Mouse (Mus musculus): ENCODE results near the gene Rhot2. TPM values are rescaled to one million over a fixed set of nuclear protein-coding genes. Genes with fewer than 3 reads are reported as not detected.
A peak's percentile ranks its signal among the peaks of the same experiment; 100 is the strongest.

Gene Rhot2
- polyA plus RNA-seq, 1 experiment from 2014 or later: 17.8 TPM

GRCm38 (mm10) chr17:25806507-25806906 is 38.1 kb downstream of the Rhot2 start:
- 76% methylated on average over 4 of the region's 4 CpGs for WGBS
- Histone ChIP-seq H3K4me3 (replicated peaks) (no peak overlapping the region), H3K9ac (replicated peaks) (no peak overlapping the region), H3K4me2 (no peak overlapping the region), H3K4me1 (peaks cover 44% of the 10 kb centered on the region), H3K27me3 (replicated peaks) (no peaks in the 10 kb centered on the region), H3K27ac (replicated peaks) (no peak overlapping the region), H3K36me3 (no peaks in the 10 kb centered on the region), H3K9me3 (replicated peaks) (no peaks in the 10 kb centered on the region)
- no peak for ATAC-seq (ENCODE audit: low FRiP score)

- WGBS: 4% methylated on average over 10 of the region's 10 CpGs
- peak overlapping the region; percentile 28; the same call in 1 of the 2 replicates for H3K9ac ChIP-seq (replicated peaks)
- peak overlapping the region; percentile 75 for H3K27ac ChIP-seq (replicated peaks)
- H3K36me3 ChIP-seq: no peaks in the 10 kb centered on the region
- H3K4me2 ChIP-seq: peak overlapping the region; percentile 19
- no peak overlapping the region for H3K4me3 ChIP-seq (replicated peaks)
- H3K9me3 ChIP-seq (replicated peaks): no peaks in the 10 kb centered on the region
- peaks cover 23% of the 10 kb centered on the region for H3K4me1 ChIP-seq
- ATAC-seq (ENCODE audit: low FRiP score): peak; percentile 76
- H3K27me3 ChIP-seq (replicated peaks): no peaks in the 10 kb centered on the region
These were observed 41.7 kb downstream of the Rhot2 start for GRCm38 (mm10) chr17:25802825-25803517.

- Histone ChIP-seq H3K27me3 (replicated peaks) (no peaks in the 10 kb centered on the region), H3K4me3 (replicated peaks) (no peak overlapping the region)
These were observed 43.6 kb downstream of the Rhot2 start for GRCm38 (mm10) chr17:25801029-25801428.

GRCm38 (mm10) chr17:25796951-25797369 is 47.7 kb downstream of the Rhot2 start, which contains the start of gene Metrn:
Gene Metrn (minus strand): TSS chr17:25797136.
- Histone ChIP-seq H3K4me2 (peak within 1 kb of the TSS; percentile 96), H3K27ac (replicated peaks) (peak within 1 kb of the TSS; percentile 69), H3K36me3 (no peaks in the 10 kb centered on the region), H3K9me3 (replicated peaks) (no peaks in the 10 kb centered on the region), H3K4me3 (replicated peaks) (peak within 1 kb of the TSS; percentile 57), H3K4me1 (peaks cover 55% of the 10 kb centered on the region), H3K27me3 (replicated peaks) (no peaks in the 10 kb centered on the region), H3K9ac (replicated peaks) (peak within 1 kb of the TSS; percentile 53)
- peak; percentile 54 for ATAC-seq (ENCODE audit: low FRiP score)
- under 1% methylated on average over 35 of the region's 35 CpGs for WGBS

More at GRCm38 (mm10) chr17:25801029-25801428, 43.6 kb downstream of the Rhot2 start:
- H3K9me3 ChIP-seq (replicated peaks): no peaks in the 10 kb centered on the region
- WGBS: 8% methylated on average over 6 of the region's 6 CpGs
- no peak for ATAC-seq (ENCODE audit: low FRiP score)
- H3K9ac ChIP-seq (replicated peaks): no peak overlapping the region
- H3K27ac ChIP-seq (replicated peaks): no peak overlapping the region
- H3K4me2 ChIP-seq: no peak overlapping the region
- no peaks in the 10 kb centered on the region for H3K36me3 ChIP-seq
- H3K4me1 ChIP-seq: peaks cover 38% of the 10 kb centered on the region

GRCm38 (mm10) chr17:25796211-25796771 is 48.4 kb downstream of the Rhot2 start:
- 2% methylated on average over 37 of the region's 37 CpGs for WGBS
- H3K4me1 ChIP-seq: peaks cover 59% of the 10 kb centered on the region

GRCm38 (mm10) chr17:25795609-25796092 is 49.0 kb downstream of the Rhot2 start, which contains the start of gene AC134908.4:
Gene AC134908.4 (minus strand): TSS chr17:25795659.
- Histone ChIP-seq H3K4me2 (peak within 1 kb of the TSS; percentile 96), H3K9ac (replicated peaks) (peak within 1 kb of the TSS; percentile 53), H3K27me3 (replicated peaks) (no peaks in the 10 kb centered on the region), H3K27ac (replicated peaks) (peak within 1 kb of the TSS; percentile 93), H3K36me3 (no peaks in the 10 kb centered on the region), H3K4me3 (replicated peaks) (peak within 1 kb of the TSS; percentile 57), H3K9me3 (replicated peaks) (no peaks in the 10 kb centered on the region), H3K4me1 (peaks cover 63% of the 10 kb centered on the region)
- WGBS: 13% methylated on average over 6 of the region's 6 CpGs
- ATAC-seq (ENCODE audit: low FRiP score): peak; percentile 25; the same call in 1 of the 2 replicates

More at GRCm38 (mm10) chr17:25796211-25796771, 48.4 kb downstream of the Rhot2 start:
- no peaks in the 10 kb centered on the region for H3K27me3 ChIP-seq (replicated peaks)
- H3K9me3 ChIP-seq (replicated peaks): no peaks in the 10 kb centered on the region
- H3K4me3 ChIP-seq (replicated peaks): peak overlapping the region; percentile 57
- peak overlapping the region; percentile 69 for H3K27ac ChIP-seq (replicated peaks)
- H3K4me2 ChIP-seq: peak overlapping the region; percentile 96
- no peaks in the 10 kb centered on the region for H3K36me3 ChIP-seq
- no peak for ATAC-seq (ENCODE audit: low FRiP score)
- peak overlapping the region; percentile 53 for H3K9ac ChIP-seq (replicated peaks)

GRCm38 (mm10) chr17:25794998-25795397 is 49.7 kb downstream of the Rhot2 start:
- ATAC-seq (ENCODE audit: low FRiP score): no peak
- Histone ChIP-seq H3K9ac (replicated peaks) (peak overlapping the region; percentile 53; the same call in 1 of the 2 replicates), H3K4me1 (peaks cover 67% of the 10 kb centered on the region), H3K9me3 (replicated peaks) (no peaks in the 10 kb centered on the region), H3K27me3 (replicated peaks) (no peaks in the 10 kb centered on the region), H3K36me3 (no peaks in the 10 kb centered on the region), H3K27ac (replicated peaks) (peak overlapping the region; percentile 93), H3K4me3 (replicated peaks) (peak overlapping the region; percentile 57), H3K4me2 (peak overlapping the region; percentile 96)
- WGBS: 55% methylated on average over 17 of the region's 17 CpGs

- Histone ChIP-seq H3K27ac (replicated peaks) (peak overlapping the region; percentile 93), H3K9ac (replicated peaks) (no peak overlapping the region), H3K9me3 (replicated peaks) (no peaks in the 10 kb centered on the region), H3K36me3 (peaks cover 7% of the 10 kb centered on the region; the same call in 1 of the 2 replicates), H3K4me3 (replicated peaks) (peak overlapping the region; percentile 57), H3K4me2 (peak overlapping the region; percentile 96), H3K4me1 (peaks cover 67% of the 10 kb centered on the region), H3K27me3 (replicated peaks) (no peaks in the 10 kb centered on the region)
- WGBS: 17% methylated on average over 13 of the region's 13 CpGs
- no peak for ATAC-seq (ENCODE audit: low FRiP score)
These were observed 50.5 kb downstream of the Rhot2 start for GRCm38 (mm10) chr17:25794197-25794596.

- ATAC-seq (ENCODE audit: low FRiP score): peak; percentile 58
- Histone ChIP-seq H3K9me3 (replicated peaks) (no peaks in the 10 kb centered on the region), H3K4me2 (peak within 1 kb of the TSS; percentile 96), H3K27ac (replicated peaks) (peak within 1 kb of the TSS; percentile 93), H3K4me1 (peaks cover 69% of the 10 kb centered on the region), H3K27me3 (replicated peaks) (no peaks in the 10 kb centered on the region), H3K36me3 (peaks cover 16% of the 10 kb centered on the region), H3K9ac (replicated peaks) (peak within 1 kb of the TSS; percentile 77), H3K4me3 (replicated peaks) (peak within 1 kb of the TSS; percentile 71)
- WGBS: under 1% methylated on average over 14 of the region's 14 CpGs
These were observed 52.0 kb downstream of the Rhot2 start, which contains the start of gene Fam173a for GRCm38 (mm10) chr17:25792615-25793014. Gene Fam173a (minus strand): TSS chr17:25792901.

- peaks cover 63% of the 10 kb centered on the region for H3K4me1 ChIP-seq
- H3K4me3 ChIP-seq (replicated peaks): peak overlapping the region; percentile 71
- no peaks in the 10 kb centered on the region for H3K27me3 ChIP-seq (replicated peaks)
- no peaks in the 10 kb centered on the region for H3K9me3 ChIP-seq (replicated peaks)
- H3K4me2 ChIP-seq: peak overlapping the region; percentile 96
- ATAC-seq (ENCODE audit: low FRiP score): peak; percentile 72
- H3K36me3 ChIP-seq: peaks cover 19% of the 10 kb centered on the region
- H3K9ac ChIP-seq (replicated peaks): peak overlapping the region; percentile 77
- WGBS: under 1% methylated on average over 45 of the region's 45 CpGs
- H3K27ac ChIP-seq (replicated peaks): peak overlapping the region; percentile 93
These were observed 52.7 kb downstream of the Rhot2 start for GRCm38 (mm10) chr17:25791843-25792527.

GRCm38 (mm10) chr17:25791320-25791842 is 53.3 kb downstream of the Rhot2 start:
- no peaks in the 10 kb centered on the region for H3K27me3 ChIP-seq (replicated peaks)
- H3K36me3 ChIP-seq: peaks cover 19% of the 10 kb centered on the region
- H3K27ac ChIP-seq (replicated peaks): peak overlapping the region; percentile 93
- peaks cover 57% of the 10 kb centered on the region for H3K4me1 ChIP-seq
- 30% methylated on average over 19 of the region's 19 CpGs for WGBS
- ATAC-seq (ENCODE audit: low FRiP score): peak; percentile 4
- H3K9ac ChIP-seq (replicated peaks): peak overlapping the region; percentile 77
- peak overlapping the region; percentile 71 for H3K4me3 ChIP-seq (replicated peaks)
- peak overlapping the region; percentile 96 for H3K4me2 ChIP-seq
- H3K9me3 ChIP-seq (replicated peaks): no peaks in the 10 kb centered on the region
